Mouse (Mus musculus) brain, adult 2 months (tissue): ENCODE measurements around the gene Def8.
A peak's percentile ranks its signal among the peaks of the same experiment; 100 is the strongest.

Experiments
- DNase-seq: peaks from one replicate; pipeline ENCODE4 v3.0.0; 2011; ENCODE audit warnings: low read depth, low spot score

Def8 gene

DNA sequence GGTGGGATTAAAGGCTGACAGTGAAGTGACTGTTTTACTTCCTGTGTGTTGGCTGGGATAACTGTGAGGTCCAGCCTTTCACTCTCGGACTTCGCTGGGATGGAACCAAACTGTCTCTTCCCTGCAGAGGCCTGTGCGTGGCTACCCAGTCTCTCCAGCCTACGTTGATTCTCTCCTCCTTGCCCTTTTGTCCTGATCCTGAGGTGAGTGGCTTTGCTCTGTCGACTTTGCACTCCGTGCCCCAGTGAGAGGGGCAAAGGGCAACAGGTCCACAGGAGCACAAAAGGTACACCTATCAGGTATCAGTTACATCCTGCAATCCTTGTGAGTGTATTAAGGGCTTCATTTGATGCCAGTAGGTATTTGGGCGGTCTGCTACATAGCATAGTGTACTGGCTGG is at the start of gene Def8:
TSS of gene Def8 (plus strand) at position 87 of the 400 bp plus-strand sequence.
- DNase-seq, result no peak

DNA sequence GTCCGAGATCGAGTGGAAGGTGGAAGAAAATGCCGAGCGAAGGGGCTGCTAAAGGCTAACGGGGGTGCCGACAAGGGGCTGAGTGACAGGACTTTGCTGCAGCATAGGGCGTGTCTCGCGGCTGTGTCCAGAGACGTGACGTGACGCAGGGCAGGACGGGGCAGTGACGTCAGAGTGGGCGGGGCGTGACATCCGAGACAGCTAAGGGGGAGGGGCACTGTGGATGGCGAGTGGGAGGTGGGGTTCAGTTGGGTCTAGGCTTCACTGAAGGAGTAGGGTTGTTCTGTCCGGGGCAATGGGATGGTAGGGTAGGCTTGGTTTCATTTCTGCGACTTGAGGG is 49.1 kb upstream of the Def8 start:
- peak; percentile 95 for DNase-seq

DNA sequence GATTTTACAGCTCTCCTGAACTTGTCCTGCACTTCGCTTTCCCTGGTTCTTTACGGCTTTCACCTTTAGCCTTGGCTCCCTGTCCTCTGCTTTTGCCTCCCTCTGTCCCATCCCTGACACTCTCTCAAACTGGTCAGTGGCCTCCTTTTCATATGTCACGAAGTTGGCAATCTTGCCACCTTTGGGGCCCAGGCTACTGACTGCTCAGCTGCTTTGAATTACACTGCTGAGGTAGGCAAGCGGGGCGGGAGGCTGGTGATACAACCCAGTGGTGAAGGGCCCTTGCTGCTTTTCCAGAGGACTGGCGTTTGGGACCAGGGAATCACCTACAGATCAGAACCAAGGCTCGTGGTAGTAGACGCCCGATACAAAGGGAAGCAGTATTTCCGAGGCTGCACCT is 47.6 kb upstream of the Def8 start:
- no peak for DNase-seq

DNA sequence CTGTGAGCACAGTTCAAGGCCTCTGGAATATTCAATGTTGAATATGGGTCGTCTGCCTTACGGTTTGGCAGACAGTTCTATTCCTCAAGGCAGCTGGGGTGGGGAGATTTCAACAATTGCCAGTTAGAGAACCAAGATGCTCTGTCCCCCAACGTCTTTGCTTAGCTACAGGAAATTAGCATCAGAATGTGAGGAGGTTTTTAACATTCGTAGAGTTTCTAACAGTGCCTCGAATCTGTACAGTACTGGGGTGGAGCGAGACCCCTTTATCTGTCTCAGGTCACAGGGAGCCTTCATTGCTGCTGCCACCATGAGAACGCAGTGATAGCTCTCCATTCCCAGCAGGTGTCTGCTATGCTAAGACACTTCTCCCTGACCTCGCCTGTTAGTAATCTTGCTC is 47.2 kb upstream of the Def8 start:
- DNase-seq, result no peak

DNA sequence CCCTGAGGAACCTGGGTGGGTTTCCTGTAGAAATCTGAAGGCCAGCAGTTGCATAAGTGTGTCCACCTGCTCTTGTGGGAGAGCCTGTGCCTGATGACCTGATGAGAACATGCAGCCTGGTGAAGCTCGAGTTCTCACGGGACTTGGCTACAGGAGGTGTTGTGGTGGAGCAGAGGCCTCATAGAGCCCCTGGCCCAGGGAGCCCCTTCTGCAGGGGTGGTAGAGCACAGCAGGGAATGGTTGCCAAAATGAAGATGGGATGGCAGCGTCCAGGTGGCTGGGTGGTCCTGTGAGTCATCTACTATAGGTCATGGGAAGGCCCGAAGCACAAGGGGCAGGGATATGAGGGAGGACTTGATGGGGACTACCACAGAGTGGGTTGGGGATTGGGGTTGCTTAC is 41.6 kb upstream of the Def8 start:
- no peak for DNase-seq

DNA sequence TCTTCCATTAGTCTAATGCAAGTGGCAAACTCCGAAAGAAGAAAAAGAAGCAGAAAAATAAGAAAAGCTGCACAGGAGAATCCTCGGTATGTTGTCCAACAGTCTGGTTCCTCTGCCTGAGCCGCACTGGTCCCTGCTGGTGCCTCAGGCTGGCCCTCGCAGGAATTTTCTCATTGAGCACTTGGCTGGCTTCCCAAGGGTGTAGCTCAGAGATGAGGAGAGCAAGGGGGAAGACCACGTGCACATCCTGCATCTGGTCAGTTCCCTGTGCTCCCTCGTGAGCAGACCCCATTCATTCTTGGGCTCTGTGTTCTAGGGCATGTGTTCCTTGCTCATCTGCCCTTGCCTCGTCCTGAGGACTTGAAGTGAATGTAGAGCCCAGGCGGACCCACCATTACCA is 40.8 kb upstream of the Def8 start:
- no peak for DNase-seq

DNA sequence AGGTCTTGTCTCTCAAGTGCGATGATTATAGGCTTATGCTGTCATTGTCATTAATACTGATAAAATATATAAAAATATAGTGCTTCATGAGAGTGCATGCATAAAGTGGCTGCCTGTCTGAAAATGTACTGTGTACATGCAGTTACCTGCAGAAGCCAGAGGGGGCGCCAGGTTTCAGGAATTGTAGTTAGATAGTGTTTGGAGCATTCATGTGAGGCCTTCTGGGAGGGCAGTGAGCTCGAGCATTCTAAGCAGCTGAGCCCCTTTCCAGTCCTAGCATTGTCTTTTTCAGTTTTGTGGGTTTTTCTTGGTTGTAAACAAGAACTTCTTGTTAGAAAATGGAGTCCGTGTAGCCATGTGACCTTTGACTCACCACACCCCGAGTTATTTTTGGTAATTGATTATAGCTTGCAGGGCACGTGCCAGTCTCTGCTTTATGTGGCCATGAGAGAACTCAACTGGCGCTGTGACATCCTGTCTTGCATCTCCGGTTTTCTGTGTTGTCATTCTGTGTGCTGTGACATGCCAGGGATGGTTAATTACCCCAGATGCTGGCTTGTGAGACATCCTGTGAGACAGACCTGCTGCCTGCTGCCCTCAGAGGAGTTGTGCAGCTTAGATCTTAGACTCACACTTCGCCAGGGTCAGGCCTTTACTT is 38.3 kb upstream of the Def8 start:
- DNase-seq, result no peak

DNA sequence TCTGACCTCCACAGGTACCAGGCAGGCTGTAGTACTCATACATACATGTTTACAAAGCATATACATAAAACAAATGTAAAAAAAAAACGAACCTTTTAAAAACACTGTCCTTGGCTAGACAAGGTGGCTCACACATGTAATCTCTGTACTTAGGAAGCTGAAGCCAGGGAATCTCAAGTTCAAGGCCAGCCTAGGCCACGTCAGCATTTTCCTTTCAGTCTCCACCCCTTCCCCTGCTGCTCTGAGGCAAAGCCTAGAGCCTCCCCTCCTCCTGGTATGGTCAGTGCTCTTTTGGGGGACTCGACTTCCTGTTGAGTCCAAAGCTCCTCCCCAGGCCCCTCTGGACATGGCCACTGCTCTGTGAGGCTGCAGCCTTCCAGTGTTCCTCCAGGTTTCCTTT is 36.3 kb upstream of the Def8 start:
- no peak for DNase-seq

DNA sequence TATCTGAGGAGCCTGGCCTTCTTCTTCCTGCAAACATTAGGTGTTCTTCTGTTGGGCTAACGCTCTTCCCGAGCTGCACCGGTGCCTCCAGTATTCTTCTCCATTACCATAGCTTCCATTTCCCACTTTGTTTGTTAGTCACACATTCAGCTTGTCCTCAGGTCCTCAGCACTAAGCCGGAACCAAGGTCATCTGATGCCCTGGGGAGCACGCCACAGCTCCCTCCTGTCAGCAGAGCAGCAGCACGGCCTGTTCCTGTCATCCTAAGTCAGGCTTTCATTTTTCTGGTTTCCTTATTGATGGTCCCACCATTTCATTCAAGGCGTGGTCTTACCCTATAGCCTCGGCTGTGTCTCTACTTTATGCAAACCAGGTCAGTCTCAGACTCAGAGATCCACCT is 35.5 kb upstream of the Def8 start:
- no peak for DNase-seq

DNA sequence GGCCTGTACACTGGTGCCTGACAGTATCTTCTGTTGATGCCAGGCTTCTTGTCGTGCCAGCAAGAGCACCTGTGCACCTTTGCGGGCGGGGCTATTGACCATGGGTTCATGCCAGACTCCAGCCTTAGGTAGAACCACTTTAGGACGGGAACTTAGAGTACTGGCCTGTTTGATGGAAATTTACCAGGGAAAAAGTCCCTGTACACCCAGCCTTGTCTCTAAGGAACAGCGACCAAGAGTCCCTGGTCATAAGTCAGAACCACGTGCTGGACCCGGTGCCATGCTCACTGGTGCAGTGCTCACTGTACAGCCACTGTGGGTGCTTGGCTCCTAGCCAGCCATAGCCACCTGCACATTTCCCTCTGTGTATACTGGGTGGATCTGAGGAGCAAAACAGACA is 34.3 kb upstream of the Def8 start:
- peak; percentile 70 for DNase-seq

DNA sequence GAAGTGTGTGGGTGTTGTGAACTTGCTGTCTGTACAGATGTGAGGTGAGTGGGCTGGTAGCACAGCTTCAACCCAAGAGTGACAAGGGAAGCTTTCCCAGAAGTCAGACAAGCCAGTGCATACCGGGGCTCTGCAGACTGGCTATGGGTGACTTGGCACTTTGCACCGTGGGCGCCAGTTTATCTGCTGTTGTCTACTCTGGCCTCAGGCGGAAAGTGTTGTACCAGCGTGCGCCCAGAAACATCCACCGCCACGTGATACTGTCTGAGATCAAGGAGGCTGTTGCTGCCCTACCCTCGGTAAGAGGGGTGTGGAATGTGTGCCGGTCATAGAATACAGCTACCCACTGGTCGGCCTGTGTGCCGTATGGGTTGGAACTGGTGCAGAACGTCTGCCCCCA is 25.0 kb upstream of the Def8 start:
- DNase-seq, result no peak

DNA sequence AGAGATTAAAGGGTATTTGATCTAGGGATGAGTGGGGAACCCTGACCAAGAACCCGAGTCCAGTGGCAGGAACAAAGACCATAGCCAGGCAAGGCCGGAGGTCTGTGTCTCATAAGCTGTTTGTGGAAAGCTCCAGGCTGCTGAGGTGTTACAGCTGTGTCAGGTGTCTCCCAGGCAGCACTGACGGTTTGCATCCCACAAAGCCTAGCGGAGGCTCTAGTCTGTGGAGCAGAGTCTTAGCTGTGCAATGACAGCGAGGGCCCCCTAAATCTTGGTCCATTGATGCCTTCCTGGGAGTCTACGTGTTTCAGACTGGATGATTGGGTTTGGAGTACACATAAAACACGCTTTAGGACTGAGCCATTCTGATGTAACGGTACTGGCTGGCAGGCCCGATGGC is 21.4 kb upstream of the Def8 start:
- no peak for DNase-seq

DNA sequence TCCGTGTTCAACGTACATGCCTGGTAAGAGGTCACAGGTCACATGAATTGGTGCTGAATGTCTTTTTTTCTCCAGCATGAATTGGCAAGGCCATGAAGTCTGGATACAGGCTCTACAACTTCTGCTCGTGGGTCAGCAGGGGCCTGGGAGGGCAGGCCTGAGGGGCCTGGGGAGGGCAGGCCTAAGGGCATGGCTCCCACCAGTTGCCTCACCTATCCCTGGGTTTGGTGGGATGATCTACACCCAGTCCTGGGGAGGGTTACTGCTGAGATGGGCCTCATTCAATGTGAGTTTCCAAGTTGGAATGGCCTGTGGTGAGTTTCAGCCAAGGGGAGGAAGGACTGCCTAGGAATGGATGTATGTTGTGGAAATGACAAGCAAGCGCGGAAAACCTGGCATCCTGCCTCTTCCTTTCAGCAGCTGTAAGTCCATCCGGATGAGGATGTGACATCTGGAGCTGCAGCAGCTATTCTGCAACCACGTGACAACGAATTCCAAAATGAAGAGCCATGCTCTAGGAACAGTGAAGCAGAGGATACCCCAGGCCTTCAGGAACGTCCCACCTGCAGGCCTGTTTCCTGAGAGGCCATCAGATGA is 20.5 kb upstream of the Def8 start:
- DNase-seq, result no peak

DNA sequence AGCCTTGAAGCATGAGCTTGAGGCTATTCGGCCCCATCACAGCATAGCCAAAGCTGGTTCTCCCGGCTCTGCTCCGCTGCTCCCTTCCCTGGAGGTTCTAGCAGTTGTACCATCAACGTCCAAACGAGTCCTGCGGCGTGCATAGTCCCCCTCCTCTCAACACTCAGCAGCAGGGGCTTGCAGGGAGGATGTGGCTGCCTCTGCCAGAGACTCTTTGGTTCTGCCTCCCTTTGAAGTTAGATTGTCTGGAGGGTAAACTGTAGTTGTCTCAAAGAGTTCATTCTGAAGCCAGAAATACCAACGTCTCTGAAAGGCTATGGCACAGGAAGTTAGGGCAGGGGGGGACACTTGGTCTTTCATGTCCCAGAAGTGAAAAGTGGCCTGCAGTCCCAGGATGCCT is 18.8 kb upstream of the Def8 start:
- DNase-seq, result no peak

DNA sequence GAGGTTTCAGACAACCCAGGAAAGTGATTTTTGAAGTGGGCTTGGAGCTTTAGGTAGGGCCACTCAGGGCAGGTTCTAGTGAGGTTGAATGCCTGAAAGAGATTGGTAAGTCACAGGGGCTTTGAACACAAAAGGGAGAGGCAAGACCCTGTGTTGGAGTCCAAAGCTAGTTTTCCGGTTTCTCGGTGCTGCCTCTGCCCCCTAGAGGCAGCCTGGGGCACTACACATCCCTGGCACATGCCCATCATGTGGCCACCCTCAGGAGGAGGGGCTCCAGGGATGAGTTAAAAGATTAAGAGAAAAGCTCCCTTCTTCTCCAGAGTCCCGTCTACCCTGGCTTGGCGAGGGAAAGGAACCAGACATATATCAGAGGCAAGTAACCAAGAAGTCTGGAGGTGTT is 16.5 kb upstream of the Def8 start, which contains the start of gene Mc1r:
TSS of gene Mc1r (plus strand) at position 322 of the 400 bp plus-strand sequence.
- peak; percentile 74 for DNase-seq

DNA sequence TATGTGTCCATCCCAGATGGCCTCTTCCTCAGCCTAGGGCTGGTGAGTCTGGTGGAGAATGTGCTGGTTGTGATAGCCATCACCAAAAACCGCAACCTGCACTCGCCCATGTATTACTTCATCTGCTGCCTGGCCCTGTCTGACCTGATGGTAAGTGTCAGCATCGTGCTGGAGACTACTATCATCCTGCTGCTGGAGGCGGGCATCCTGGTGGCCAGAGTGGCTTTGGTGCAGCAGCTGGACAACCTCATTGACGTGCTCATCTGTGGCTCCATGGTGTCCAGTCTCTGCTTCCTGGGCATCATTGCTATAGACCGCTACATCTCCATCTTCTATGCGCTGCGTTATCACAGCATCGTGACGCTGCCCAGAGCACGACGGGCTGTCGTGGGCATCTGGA is 15.7 kb upstream of the Def8 start:
- no peak for DNase-seq

DNA sequence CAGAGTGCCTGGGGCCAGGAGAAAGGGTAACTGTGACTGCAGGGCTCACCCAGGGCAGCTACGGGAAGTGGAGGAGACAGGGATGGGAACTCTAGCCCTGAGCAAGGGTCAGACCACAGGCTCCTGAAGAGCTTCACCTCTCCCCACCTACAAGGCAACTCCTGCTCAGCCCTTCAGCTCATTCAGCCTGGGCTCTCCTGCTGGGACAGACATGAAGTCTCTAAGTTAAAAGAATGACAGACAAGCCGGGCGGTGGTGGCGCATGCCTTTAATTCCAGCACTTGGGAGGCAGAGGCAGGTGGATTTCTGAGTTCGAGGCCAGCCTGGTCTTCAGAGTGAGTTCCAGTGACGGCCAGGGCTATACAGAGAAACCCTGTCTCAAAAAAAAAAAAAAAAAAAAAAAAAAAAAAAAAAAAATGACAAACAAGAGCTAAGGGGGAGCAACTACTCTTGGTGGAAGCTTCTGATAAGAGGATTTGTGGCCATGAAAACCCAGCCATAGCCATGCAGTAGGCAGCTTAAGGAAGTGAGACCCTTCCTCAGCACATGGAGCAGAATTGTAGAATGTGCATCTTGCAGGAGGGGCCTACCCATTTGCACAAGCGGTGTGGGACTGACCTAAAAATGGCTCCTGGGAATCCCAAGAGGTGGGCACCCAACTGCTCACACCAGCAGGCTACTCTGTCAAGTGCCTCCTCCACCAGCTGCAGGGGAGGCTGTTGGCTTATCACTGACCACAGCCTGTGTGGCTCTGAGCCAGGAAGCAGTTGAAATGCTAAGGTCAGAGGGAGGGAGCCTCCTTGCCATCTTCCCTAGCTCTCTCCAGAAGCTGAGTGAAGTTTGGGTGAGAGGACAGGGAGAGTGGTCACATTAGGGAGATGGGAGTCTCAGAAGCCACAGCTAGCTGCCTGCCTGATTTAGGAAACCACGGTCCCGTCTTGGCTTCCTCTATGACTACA is 14.5 kb upstream of the Def8 start:
- DNase-seq, result no peak

DNA sequence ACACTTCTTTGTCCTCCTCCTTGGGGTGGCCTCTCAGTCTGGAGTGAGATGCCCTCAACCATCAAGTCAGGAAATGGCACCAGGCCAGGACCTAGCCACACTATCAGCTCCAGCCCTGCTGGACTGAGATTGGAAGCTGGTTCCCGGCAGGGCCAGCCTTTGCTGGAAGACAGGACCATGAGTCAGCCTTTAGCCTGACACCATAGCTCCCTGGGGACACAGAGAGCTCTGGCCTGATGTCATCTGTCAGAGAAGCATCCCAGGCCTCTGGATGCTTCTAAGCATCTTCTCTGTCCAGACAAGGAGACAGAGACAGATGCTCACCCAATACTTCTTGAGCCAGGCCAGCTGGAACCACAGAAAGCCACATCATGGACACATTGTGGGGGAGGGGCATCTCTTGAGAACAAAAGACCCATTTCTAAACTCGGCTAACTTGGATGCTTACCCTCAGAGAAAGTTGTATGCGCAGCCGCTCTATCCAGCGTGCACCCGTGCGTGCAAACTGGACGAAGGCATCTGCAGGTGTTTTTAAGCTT is 13.2 kb upstream of the Def8 start:
- peak; percentile 75 for DNase-seq

DNA sequence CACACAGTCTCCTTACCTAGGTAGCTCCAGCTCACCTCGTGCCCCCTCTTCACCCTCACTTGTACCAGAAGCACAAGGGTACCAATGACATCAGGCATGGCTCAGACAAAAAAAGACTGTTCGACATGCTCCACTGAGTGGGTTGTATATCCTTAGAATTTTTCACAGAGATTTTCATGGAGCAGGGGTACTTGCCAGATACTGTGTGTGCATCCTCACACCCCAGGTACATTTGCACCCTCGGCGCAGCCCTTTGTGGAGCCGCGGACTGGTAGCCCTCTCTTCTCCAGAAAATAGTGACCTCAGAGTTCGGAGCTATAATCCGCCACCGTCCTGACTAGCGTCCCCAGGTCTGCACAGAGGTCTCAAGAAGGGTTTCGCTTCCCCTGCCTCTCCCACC is 12.5 kb upstream of the Def8 start:
- DNase-seq, result peak; percentile 53

DNA sequence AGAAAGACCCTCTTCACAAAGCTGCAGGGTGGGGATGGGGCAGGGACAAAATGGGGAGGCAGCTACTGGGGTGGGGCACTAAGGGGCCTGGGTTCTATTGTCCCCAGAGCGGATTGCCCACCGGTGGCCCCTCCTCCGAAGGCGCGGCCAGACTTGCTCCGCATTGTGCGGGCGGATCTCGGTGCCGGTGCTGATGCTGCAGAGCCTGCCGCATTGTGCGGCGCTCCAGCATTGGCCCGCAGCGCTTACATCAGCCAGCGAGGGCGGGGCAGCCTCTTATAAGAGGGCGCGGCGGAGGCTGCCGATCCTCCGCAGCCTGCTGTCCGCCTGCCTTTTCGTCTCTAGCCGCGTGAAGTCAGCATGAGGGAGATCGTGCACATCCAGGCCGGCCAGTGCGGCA is 12.1 kb upstream of the Def8 start, which contains the start of gene Tubb3:
TSS of gene Tubb3 (plus strand) at position 179 of the 400 bp plus-strand sequence.
- DNase-seq, result peak; percentile 99

DNA sequence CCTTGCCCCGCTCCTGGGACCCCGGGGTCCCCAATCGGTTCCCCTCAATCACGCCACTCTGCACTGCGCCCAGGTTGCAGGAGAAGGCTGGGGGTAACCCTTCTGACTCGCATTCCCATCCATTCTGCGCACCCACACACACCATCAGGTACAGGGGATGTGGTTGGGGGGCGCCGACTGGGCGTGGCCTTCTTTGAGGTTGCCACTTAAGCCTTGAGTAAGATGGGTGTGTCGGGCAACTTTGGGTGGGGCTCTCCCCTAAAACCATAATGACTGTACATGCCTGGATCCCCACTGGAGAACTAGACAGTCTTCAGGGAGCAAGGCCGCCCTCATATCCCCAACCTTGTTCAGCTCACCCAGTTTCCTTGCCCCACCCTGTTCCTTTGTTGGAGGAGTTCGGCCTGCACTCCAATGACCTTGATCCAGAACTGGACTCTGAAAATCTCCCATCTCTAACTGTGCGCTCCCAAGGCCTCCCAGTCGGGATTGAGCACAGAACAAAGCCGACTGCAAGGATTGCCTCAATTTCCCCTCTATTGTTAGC is 11.5 kb upstream of the Def8 start:
- DNase-seq, result peak; percentile 62

DNA sequence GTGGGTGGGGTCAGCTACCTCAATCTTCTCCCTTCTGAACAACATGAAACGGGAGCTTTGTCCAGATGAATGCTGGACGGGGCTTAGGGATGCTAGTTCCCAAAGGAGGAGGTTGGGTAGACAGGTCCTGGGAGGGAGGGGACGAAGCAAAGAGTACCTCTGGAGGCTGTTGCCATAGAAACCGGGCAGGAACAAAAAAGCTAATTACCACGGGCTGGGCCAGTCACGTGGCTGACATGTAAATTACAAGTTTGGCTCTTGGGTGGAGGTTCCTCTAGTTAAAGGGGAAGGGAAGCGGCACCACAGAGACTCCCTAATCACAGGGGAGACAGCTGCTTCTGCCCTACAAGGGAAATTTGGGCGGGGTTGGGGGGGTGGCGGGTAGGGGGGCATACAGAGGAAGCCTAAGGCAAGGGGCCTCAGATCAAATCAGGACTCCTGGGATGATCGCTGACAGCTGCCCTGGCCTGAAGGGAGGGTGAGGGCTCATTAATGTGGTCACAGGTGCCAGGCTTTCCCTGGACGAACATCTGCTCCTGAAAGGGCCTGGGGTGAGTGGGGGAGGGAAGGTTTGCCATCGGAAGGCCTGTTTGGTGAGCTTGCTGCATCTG is 10.7 kb upstream of the Def8 start:
- DNase-seq, result peak; percentile 96
